Mouse (Mus musculus): ENCODE measurements around the gene Rxrb. TPM values are rescaled to one million over a fixed set of nuclear protein-coding genes. Genes with fewer than 3 reads are reported as not detected.

The Rxrb gene
- total RNA-seq, 1 experiment from 2014 or later: 51.3 TPM

Other genes starting within 250 kb of the Rxrb start
- gene Angptl4, start 250.0 kb upstream of the Rxrb start, total RNA-seq (2017): 5.6 and 6.6 TPM in 2 replicates
- 7.6 and 12.8 TPM in 2 replicates for gene Kank3, start 221.3 kb upstream of the Rxrb start, total RNA-seq (2017)
- 2,029 and 3,129 TPM in 2 replicates for gene Rps28, start 207.2 kb upstream of the Rxrb start, total RNA-seq (2017)
- gene Ndufa7, start 207.2 kb upstream of the Rxrb start, total RNA-seq (2017): 123 and 126 TPM in 2 replicates
- 11.3 and 22.1 TPM in 2 replicates for gene Cd320, start 188.7 kb upstream of the Rxrb start, total RNA-seq (2017)
- gene Gm7029, start 158.0 kb upstream of the Rxrb start, total RNA-seq (2017): not detected in 2 replicates
- 24.7 and 37.6 TPM in 2 replicates for gene Kifc1, start 141.2 kb upstream of the Rxrb start, total RNA-seq (2017)
- gene Platr17, start 126.7 kb upstream of the Rxrb start, total RNA-seq (2017): 3.3 and 4.4 TPM in 2 replicates
- gene Daxx, start 122.4 kb upstream of the Rxrb start, total RNA-seq (2017): 26.5 and 27.7 TPM in 2 replicates
- 71.1 and 79.8 TPM in 2 replicates for gene Tapbp, start 115.9 kb upstream of the Rxrb start, total RNA-seq (2017)
- gene Zbtb22, start 115.9 kb upstream of the Rxrb start, total RNA-seq (2017): 20.4 and 21.4 TPM in 2 replicates
- 36.6 and 57.1 TPM in 2 replicates for gene Rgl2, start 102.3 kb upstream of the Rxrb start, total RNA-seq (2017)
- gene Pfdn6, start 91.5 kb upstream of the Rxrb start, total RNA-seq (2017): 89.1 and 115 TPM in 2 replicates
- gene Wdr46, start 91.2 kb upstream of the Rxrb start, total RNA-seq (2017): 34.8 and 57.1 TPM in 2 replicates
- 3.1 and 7.3 TPM in 2 replicates for gene B3galt4, start 80.3 kb upstream of the Rxrb start, total RNA-seq (2017)
- gene Vps52, start 76.0 kb upstream of the Rxrb start, total RNA-seq (2017): 18.1 and 19.1 TPM in 2 replicates
- 1,150 and 1,883 TPM in 2 replicates for gene Rps18, start 75.8 kb upstream of the Rxrb start, total RNA-seq (2017)
- 1,467 and 1,957 TPM in 2 replicates for gene H2-K1, start 31.5 kb upstream of the Rxrb start, total RNA-seq (2017)
- 10.6 and 15.7 TPM in 2 replicates for gene Ring1, start 7.1 kb upstream of the Rxrb start, total RNA-seq (2017)
- 81.8 and 89.3 TPM in 2 replicates for gene H2-Ke6, start 3.8 kb upstream of the Rxrb start, total RNA-seq (2017)
- gene Slc39a7, start 130 bp upstream of the Rxrb start, total RNA-seq (2017): 60.8 and 96.9 TPM in 2 replicates
- 2.4 and 2.9 TPM in 2 replicates for gene Col11a2, start 7.6 kb downstream of the Rxrb start, total RNA-seq (2017)
- 9.2 and 16.9 TPM in 2 replicates for gene H2-Oa, start 60.5 kb downstream of the Rxrb start, total RNA-seq (2017)
- 88.1 and 135 TPM in 2 replicates for gene H2-DMa, start 87.7 kb downstream of the Rxrb start, total RNA-seq (2017)
- 348 and 418 TPM in 2 replicates for gene Brd2, start 90.8 kb downstream of the Rxrb start, total RNA-seq (2017)
- 4.6 and 6.4 TPM in 2 replicates for gene H2-DMb2, start 111.5 kb downstream of the Rxrb start, total RNA-seq (2017)
- 51.5 and 55.9 TPM in 2 replicates for gene H2-DMb1, start 121.3 kb downstream of the Rxrb start, total RNA-seq (2017)
- gene Tap1, start 155.7 kb downstream of the Rxrb start, total RNA-seq (2017): 130 and 164 TPM in 2 replicates
- 124 and 169 TPM in 2 replicates for gene Psmb9, start 156.0 kb downstream of the Rxrb start, total RNA-seq (2017)
- gene Psmb8, start 165.9 kb downstream of the Rxrb start, total RNA-seq (2017): 392 and 482 TPM in 2 replicates
- gene Tap2, start 171.7 kb downstream of the Rxrb start, total RNA-seq (2017): 113 and 116 TPM in 2 replicates
- gene H2-Ob, start 207.1 kb downstream of the Rxrb start, total RNA-seq (2017): 60.2 and 91.1 TPM in 2 replicates
- 155 and 159 TPM in 2 replicates for gene H2-Ab1, start 225.9 kb downstream of the Rxrb start, total RNA-seq (2017)

Measured in hematopoietic stem cell, adult 5-6 weeks (primary cell).